Mouse (Mus musculus): ENCODE data around the gene Rtp1. TPM values are rescaled to one million over a fixed set of nuclear protein-coding genes. Genes with fewer than 3 reads are reported as not detected.

The Rtp1 gene
- polyA plus RNA-seq, 1 experiment from 2014 or later, result not detected

- no peaks in the 10 kb centered on the region for H3K27me3 ChIP-seq (replicated peaks)
- no peak overlapping the region for H3K4me2 ChIP-seq
- no peak for ATAC-seq (replicated peaks)
- no peaks in the 10 kb centered on the region for H3K9me3 ChIP-seq
- no peak overlapping the region for H3K9ac ChIP-seq
- no peak overlapping the region for H3K27ac ChIP-seq
- no peaks in the 10 kb centered on the region for H3K36me3 ChIP-seq (replicated peaks)
- no peak overlapping the region for H3K4me3 ChIP-seq
- 42% methylated on average over 7 of the region's 7 CpGs for WGBS
- H3K4me1 ChIP-seq, result no peaks in the 10 kb centered on the region
Measured at GRCm38 (mm10) chr16:23458906-23459588, 30.1 kb downstream of the Rtp1 start.

- Histone ChIP-seq H3K9ac (no peak overlapping the region), H3K36me3 (replicated peaks) (no peaks in the 10 kb centered on the region), H3K9me3 (no peaks in the 10 kb centered on the region), H3K4me1 (no peaks in the 10 kb centered on the region), H3K27ac (no peak overlapping the region), H3K4me3 (no peak overlapping the region), H3K4me2 (no peak overlapping the region), H3K27me3 (replicated peaks) (no peaks in the 10 kb centered on the region)
- WGBS, result 90% methylated on average over 4 of the region's 4 CpGs
- no peak for ATAC-seq (replicated peaks)
Measured at GRCm38 (mm10) chr16:23463671-23464347, 34.9 kb downstream of the Rtp1 start.

GRCm38 (mm10) chr16:23471551-23471950, 42.6 kb downstream of the Rtp1 start:
- no peak overlapping the region for H3K9ac ChIP-seq
- no peak overlapping the region for H3K4me3 ChIP-seq
- no peak overlapping the region for H3K4me2 ChIP-seq
- WGBS, result 96% methylated on average over 6 of the region's 6 CpGs
- H3K9me3 ChIP-seq, result no peaks in the 10 kb centered on the region
- H3K36me3 ChIP-seq (replicated peaks), result no peaks in the 10 kb centered on the region
- no peaks in the 10 kb centered on the region for H3K27me3 ChIP-seq (replicated peaks)
- no peak for ATAC-seq (replicated peaks)
- H3K27ac ChIP-seq, result no peak overlapping the region
- H3K4me1 ChIP-seq, result no peaks in the 10 kb centered on the region

GRCm38 (mm10) chr16:23472046-23472445, 43.1 kb downstream of the Rtp1 start:
- Histone ChIP-seq H3K9ac (no peak overlapping the region), H3K27me3 (replicated peaks) (no peaks in the 10 kb centered on the region), H3K27ac (no peak overlapping the region), H3K36me3 (replicated peaks) (no peaks in the 10 kb centered on the region), H3K4me2 (no peak overlapping the region), H3K4me1 (no peaks in the 10 kb centered on the region), H3K4me3 (no peak overlapping the region), H3K9me3 (no peaks in the 10 kb centered on the region)
- 73% methylated on average over 3 of the region's 3 CpGs for WGBS
- no peak for ATAC-seq (replicated peaks)

GRCm38 (mm10) chr16:23475651-23476050, 46.7 kb downstream of the Rtp1 start:
- no peak overlapping the region for H3K4me3 ChIP-seq
- no peak overlapping the region for H3K27ac ChIP-seq
- no peaks in the 10 kb centered on the region for H3K4me1 ChIP-seq
- H3K9ac ChIP-seq, result no peak overlapping the region
- H3K27me3 ChIP-seq (replicated peaks), result no peaks in the 10 kb centered on the region
- no peaks in the 10 kb centered on the region for H3K36me3 ChIP-seq (replicated peaks)
- no peak overlapping the region for H3K4me2 ChIP-seq
- H3K9me3 ChIP-seq, result no peaks in the 10 kb centered on the region
- 92% methylated on average over 4 of the region's 4 CpGs for WGBS
- no peak for ATAC-seq (replicated peaks)

GRCm38 (mm10) chr16:23476598-23476997, 47.7 kb downstream of the Rtp1 start:
- Histone ChIP-seq H3K9me3 (no peaks in the 10 kb centered on the region), H3K4me3 (no peak overlapping the region), H3K36me3 (replicated peaks) (no peaks in the 10 kb centered on the region), H3K4me1 (no peaks in the 10 kb centered on the region), H3K4me2 (no peak overlapping the region), H3K27ac (no peak overlapping the region), H3K9ac (no peak overlapping the region), H3K27me3 (replicated peaks) (no peaks in the 10 kb centered on the region)
- ATAC-seq (replicated peaks), result no peak

GRCm38 (mm10) chr16:23479872-23480603, 51.1 kb downstream of the Rtp1 start:
- ATAC-seq (replicated peaks), result no peak
- H3K4me2 ChIP-seq, result no peak overlapping the region
- no peak overlapping the region for H3K9ac ChIP-seq
- H3K36me3 ChIP-seq (replicated peaks), result no peaks in the 10 kb centered on the region
- no peak overlapping the region for H3K4me3 ChIP-seq
- 67% methylated on average over 7 of the region's 7 CpGs for WGBS
- no peaks in the 10 kb centered on the region for H3K27me3 ChIP-seq (replicated peaks)
- H3K27ac ChIP-seq, result no peak overlapping the region
- H3K9me3 ChIP-seq, result no peaks in the 10 kb centered on the region
- H3K4me1 ChIP-seq, result no peaks in the 10 kb centered on the region

GRCm38 (mm10) chr16:23482218-23482617, 53.3 kb downstream of the Rtp1 start:
- no peak for ATAC-seq (replicated peaks)
- no peaks in the 10 kb centered on the region for H3K36me3 ChIP-seq (replicated peaks)
- no peaks in the 10 kb centered on the region for H3K4me1 ChIP-seq
- no peaks in the 10 kb centered on the region for H3K27me3 ChIP-seq (replicated peaks)
- H3K4me3 ChIP-seq, result no peak overlapping the region
- H3K9me3 ChIP-seq, result no peaks in the 10 kb centered on the region
- H3K27ac ChIP-seq, result no peak overlapping the region
- 34% methylated on average over 3 of the region's 3 CpGs for WGBS
- no peak overlapping the region for H3K4me2 ChIP-seq
- no peak overlapping the region for H3K9ac ChIP-seq

- WGBS, result 93% methylated on average over 12 of the region's 12 CpGs
- no peaks in the 10 kb centered on the region for H3K4me1 ChIP-seq
- no peaks in the 10 kb centered on the region for H3K36me3 ChIP-seq (replicated peaks)
- no peak overlapping the region for H3K9ac ChIP-seq
- no peak overlapping the region for H3K4me2 ChIP-seq
- no peak overlapping the region for H3K27ac ChIP-seq
- no peaks in the 10 kb centered on the region for H3K27me3 ChIP-seq (replicated peaks)
- no peak for ATAC-seq (replicated peaks)
- no peaks in the 10 kb centered on the region for H3K9me3 ChIP-seq
- no peak overlapping the region for H3K4me3 ChIP-seq
Measured at GRCm38 (mm10) chr16:23482846-23483245, 53.9 kb downstream of the Rtp1 start.

GRCm38 (mm10) chr16:23483292-23483691, 54.4 kb downstream of the Rtp1 start:
- Histone ChIP-seq H3K27me3 (replicated peaks) (no peaks in the 10 kb centered on the region), H3K9me3 (no peaks in the 10 kb centered on the region), H3K4me2 (no peak overlapping the region), H3K9ac (no peak overlapping the region), H3K36me3 (replicated peaks) (no peaks in the 10 kb centered on the region), H3K4me3 (no peak overlapping the region), H3K27ac (no peak overlapping the region), H3K4me1 (no peaks in the 10 kb centered on the region)
- no peak for ATAC-seq (replicated peaks)
- 87% methylated on average over 10 of the region's 10 CpGs for whole genome bisulfite sequencing

All from midbrain, embryonic 15.5 days (tissue).